Mouse (Mus musculus) thymus, adult 2 months (tissue): ENCODE measurements at regions not wholly inside any gene's neighbourhood (a gene's known extent, or its start where the extent isn't known, plus 50 kb on each side); places are given as distances from the start of the nearest gene placed in this dataset.

ENCODE experiments used
- DNase-seq: peaks from one replicate; pipeline ENCODE4 v3.0.0; 2021
- H3K27ac ChIP-seq: fragments of 200-500 bp; 2 replicates; pipeline ENCODE4 v1.5.1; 2012; ENCODE audit warnings: low read length, control low read depth; ENCODE audit not compliant: control insufficient read depth, insufficient read depth
- H3K27me3 ChIP-seq: fragments of 200-500 bp; 2 replicates; pipeline ENCODE4 v1.6.1; 2012; ENCODE audit warnings: mild to moderate bottlenecking, low read length, moderate library complexity, mixed read lengths; ENCODE audit not compliant: control insufficient read depth, insufficient read depth
- H3K36me3 ChIP-seq: fragments of 200-500 bp; 2 replicates; pipeline ENCODE4 v1.6.1; 2012; ENCODE audit warnings: mild to moderate bottlenecking, low read length, moderate library complexity; ENCODE audit not compliant: control insufficient read depth, insufficient read depth
- H3K4me1 ChIP-seq: fragments of 200-500 bp; replicated peaks from 2 replicates; pipeline ENCODE4 v1.6.1; 2012; ENCODE audit warnings: low read length; ENCODE audit not compliant: control insufficient read depth, insufficient read depth
- H3K4me3 ChIP-seq: fragments of 200-500 bp; 2 replicates; pipeline ENCODE4 v1.5.1; 2012; ENCODE audit warnings: mild to moderate bottlenecking, low read length, control low read depth, moderate library complexity; ENCODE audit not compliant: control insufficient read depth, insufficient read depth
- CTCF ChIP-seq: fragments of 200-500 bp; IDR thresholded peaks from 2 replicates; pipeline ENCODE4 v1.5.1; 2012; ENCODE audit warnings: mild to moderate bottlenecking, control low read depth, low read length, moderate library complexity, borderline replicate concordance; ENCODE audit not compliant: control insufficient read depth, poor library complexity, insufficient read depth; ENCODE audit errors: extremely low read depth
- POLR2A ChIP-seq: fragments of 200-500 bp; IDR thresholded peaks from 2 replicates; pipeline ENCODE4 v1.6.1; 2012; ENCODE audit warnings: mild to moderate bottlenecking, low read length, control low read depth, moderate library complexity; ENCODE audit not compliant: control insufficient read depth, poor library complexity, insufficient read depth; ENCODE audit errors: extremely low read depth
- WGBS: fragments of 180-500 bp; shearing (Covaris S2); methylation state at CpG from one replicate; pipeline ENCODE4 v1.1.7; 2018; 5-methylcytosine and 5-hydroxymethylcytosine counted together

DNA sequence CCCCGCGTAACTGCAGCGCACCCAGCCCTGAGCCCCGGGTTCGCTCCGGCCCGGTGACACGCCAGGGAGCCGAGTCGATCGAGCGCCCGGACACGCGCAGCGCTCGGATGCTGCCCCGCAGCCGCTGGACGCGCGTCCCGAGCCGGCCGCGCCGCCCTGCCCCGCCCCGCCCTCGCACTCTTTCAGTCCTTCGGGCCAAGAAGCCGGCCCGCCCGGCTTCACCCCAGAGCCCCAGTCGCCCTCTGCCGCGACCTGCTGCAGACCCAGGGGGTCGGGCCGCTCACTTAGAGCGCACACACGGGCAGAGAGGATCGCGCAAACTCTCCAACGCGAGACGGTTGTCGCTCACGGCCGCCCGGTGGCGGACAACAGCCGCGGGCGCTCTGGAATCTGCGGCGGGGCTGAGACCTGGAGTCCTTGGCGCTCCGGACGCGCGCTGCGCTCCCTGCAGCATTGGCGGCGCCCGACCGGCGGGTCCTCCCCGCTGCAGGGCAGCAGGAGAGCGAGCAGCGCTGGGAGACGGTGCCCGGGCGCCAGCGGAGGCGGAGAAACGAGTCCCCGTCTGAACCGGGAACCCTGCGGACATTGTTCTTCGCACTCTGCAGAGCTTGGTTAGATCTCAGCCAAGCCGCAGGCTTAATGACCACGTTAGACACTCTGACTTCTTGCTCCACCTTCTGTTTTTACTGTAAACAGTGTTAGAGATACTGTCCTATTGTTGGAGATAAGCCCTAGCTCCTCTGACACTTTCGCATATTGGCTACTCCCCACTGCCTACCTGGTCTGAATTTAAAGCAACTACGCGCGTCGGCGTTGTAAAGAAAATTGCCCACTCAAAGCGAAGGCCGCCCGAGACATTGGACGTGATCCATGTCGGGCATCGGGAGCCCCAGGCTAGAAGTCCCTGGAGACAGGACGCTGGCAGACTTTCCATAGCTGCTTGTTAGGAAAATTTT lies 153.1 kb upstream of the Smim15 start:
- peak overlapping the region; percentile 65 for H3K4me3 ChIP-seq
- H3K27me3 ChIP-seq, result peaks cover 22% of the 10 kb centered on the region
- DNase-seq, result peak; percentile 54
- WGBS, result under 1% methylated on average over 93 of the region's 95 CpGs
- H3K27ac ChIP-seq, result no peak overlapping the region
- TF ChIP-seq POLR2A (no peak), CTCF (0 out of 2 replicates have a peak, but pooled peaks have one; percentile 25)
- peaks cover 8% of the 10 kb centered on the region; the same call in 1 of the 2 replicates for H3K4me1 ChIP-seq
- H3K36me3 ChIP-seq, result no peaks in the 10 kb centered on the region

DNA sequence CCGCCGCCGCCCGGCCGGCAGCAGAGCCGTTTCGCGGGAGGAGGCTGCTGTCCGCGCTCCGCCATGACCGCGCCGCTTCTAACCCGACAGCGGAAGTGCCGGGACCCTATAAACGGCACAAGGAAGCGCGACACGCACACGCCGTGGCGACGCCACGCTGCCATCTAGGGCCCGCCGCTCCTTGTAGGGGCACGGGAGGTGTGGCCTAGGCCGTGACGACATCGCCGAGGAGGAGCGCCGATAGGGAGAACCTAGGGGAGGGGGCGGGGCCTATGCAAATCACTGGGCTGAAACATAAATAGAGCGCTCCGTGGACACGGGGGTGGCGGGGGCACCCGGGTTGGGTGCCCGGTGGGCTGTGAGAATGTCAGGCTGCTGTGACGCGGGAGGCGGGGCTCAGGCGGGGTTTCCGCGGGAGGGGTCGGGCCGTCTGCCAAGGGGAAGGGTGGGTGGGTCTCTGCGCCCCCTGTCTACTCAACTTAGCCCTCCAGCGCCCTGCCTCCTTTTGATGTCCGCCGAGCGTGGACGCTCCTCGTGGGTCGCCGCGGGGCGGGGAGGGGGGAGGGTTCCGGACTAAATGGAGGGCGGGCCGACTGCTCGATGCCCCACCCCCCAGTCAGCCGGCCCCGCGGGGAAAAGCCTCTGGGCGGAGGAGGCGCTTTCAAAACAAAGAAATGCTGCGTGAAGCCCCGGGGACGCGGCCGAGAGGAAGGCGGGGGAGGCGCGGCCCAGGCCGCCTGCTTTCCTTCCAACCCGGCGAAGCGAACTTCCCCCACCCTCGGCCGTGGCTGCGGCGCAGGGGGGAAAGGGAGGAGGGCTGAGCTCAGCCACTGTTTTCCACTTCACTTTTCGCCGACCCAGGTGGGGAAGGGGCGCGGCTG lies 154.0 kb upstream of the Smim15 start:
- no peaks in the 10 kb centered on the region for H3K36me3 ChIP-seq
- WGBS, result under 1% methylated on average over 84 of the region's 90 CpGs
- no peak overlapping the region for H3K27ac ChIP-seq
- DNase-seq, result peak; percentile 100
- peak overlapping the region; percentile 65 for H3K4me3 ChIP-seq
- H3K27me3 ChIP-seq, result peaks cover 22% of the 10 kb centered on the region
- H3K4me1 ChIP-seq, result peaks cover 8% of the 10 kb centered on the region; the same call in 1 of the 2 replicates
- TF ChIP-seq CTCF, result no peak
- peak; percentile 97 for TF ChIP-seq POLR2A

DNA sequence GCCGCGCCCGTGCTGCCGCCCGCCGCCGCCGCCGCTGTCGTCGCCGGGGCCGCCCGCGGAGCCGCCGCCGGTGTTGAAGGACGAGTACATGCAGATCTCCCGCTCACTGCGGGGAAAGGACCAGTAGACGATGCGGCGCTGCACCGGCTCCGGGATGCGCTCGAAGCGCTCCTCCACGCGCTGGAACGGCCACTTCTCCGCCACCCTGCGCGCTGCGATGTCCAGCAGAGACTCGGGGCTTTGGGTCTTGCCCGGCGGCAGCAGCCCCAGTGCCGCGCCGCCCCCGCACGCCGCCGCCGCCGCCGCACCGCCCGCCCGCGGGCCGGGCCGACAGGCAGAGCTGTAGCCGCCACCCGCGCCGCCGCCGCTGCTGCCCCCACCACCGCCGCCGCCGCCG lies 154.7 kb upstream of the Smim15 start:
- 12% methylated on average over 62 of the region's 66 CpGs for WGBS
- Histone ChIP-seq H3K4me3 (peak overlapping the region; percentile 59), H3K36me3 (no peaks in the 10 kb centered on the region), H3K27ac (no peak overlapping the region), H3K4me1 (peaks cover 12% of the 10 kb centered on the region), H3K27me3 (peaks cover 22% of the 10 kb centered on the region)
- TF ChIP-seq CTCF (no peak), POLR2A (no peak; the same call in 1 of the 2 replicates)
- DNase-seq, result no peak

- WGBS, result 1% methylated on average over 120 of the region's 127 CpGs
- peaks cover 12% of the 10 kb centered on the region for H3K4me1 ChIP-seq
- peak; percentile 51 for DNase-seq
- no peak for TF ChIP-seq POLR2A
- no peak for TF ChIP-seq CTCF
- no peaks in the 10 kb centered on the region for H3K36me3 ChIP-seq
- H3K27ac ChIP-seq, result no peak overlapping the region
- H3K4me3 ChIP-seq, result peak overlapping the region; percentile 68
- peaks cover 22% of the 10 kb centered on the region for H3K27me3 ChIP-seq
Observed at GRCm38 (mm10) chr13:107888571-107889451, 155.4 kb upstream of the Smim15 start.

DNA sequence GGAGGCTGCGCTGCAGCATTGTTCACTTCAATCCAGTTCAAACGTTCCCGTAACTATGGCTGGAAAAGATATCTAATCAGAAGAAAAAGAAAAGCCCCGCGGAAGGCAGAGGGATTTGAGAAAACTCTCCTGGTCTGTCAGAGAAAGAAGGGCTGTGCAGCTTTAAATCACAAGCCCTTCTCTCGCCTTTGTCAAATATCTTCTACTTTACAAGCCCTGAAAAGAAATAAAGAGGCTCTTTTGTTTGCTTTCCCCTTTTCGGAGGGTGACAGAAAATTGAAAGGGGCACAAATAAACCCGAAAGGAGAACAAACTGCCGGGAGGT lies 156.1 kb upstream of the Smim15 start:
- 9% methylated on average over 9 of the region's 9 CpGs for WGBS
- peak overlapping the region; percentile 68 for H3K4me3 ChIP-seq
- peaks cover 12% of the 10 kb centered on the region for H3K4me1 ChIP-seq
- H3K36me3 ChIP-seq, result no peaks in the 10 kb centered on the region
- TF ChIP-seq CTCF, result no peak
- no peak for TF ChIP-seq POLR2A
- peaks cover 22% of the 10 kb centered on the region for H3K27me3 ChIP-seq
- H3K27ac ChIP-seq, result no peak overlapping the region
- no peak for DNase-seq
